Mouse (Mus musculus) lung, adult 10 weeks (tissue): ENCODE data around the gene Pon2. TPM values are rescaled to one million over a fixed set of nuclear protein-coding genes. Genes with fewer than 3 reads are reported as not detected.

Source experiments
- polyA plus RNA-seq: library from polyadenylated mRNA; stranded (reverse); fragments of 350-450 nt; fragmentation: Illumina TruSeq; extraction: RNeasy Lipid Tissue Mini Kit (QIAGEN cat#74804); gene quantifications from one replicate; pipeline ENCODE4 v1.2.3, GENCODE M21; 2014; ENCODE audit warnings: low read depth, low replicate concordance; ENCODE audit not compliant: insufficient read depth

Gene Pon2
- 65.0 TPM for polyA plus RNA-seq

GRCm38 (mm10) chr6:5298092-5298554, at the start of gene Pon2:
Pon2 (minus strand) TSS chr6:5298455.

DNA sequence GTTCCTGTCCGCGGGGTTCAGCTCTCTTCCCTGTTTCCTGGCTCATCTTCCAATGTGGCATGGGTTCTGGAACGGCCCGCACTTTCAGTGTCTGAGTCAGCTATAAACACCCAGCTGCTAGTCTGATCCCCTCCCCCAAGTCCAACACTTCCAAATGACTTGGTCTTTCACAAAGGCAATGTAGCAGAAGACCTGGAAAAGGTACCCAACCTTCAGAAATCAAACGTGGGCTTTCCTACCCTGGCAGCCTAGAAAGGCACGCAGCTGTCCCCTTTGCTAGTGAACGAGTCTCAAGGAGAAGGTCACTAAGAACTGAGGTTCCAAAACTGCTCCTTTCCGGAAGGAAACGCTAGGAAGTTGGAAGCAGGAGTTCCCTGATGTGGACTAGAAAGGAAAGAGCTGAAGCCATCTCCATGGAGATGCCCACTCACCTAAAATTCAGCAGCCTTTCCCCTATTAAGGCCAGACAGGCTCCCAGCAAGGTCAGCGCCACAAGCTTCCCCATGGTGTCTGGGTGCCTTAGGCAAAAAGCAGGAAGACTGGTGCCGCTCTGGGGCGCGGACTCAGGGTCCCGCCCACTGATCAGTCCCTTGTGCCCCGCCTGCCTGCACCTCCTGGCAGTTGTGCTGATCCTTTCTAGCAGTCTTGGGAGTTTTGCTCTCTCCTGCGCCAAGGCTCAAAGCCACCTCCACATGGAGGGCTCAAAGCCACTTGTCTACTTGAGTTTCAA, 42.4 kb downstream of the Pon2 start, which contains the start of gene Pon3:
TSS of gene Pon3 (minus strand) at position 565 of the 730 bp plus-strand sequence.

Other genes with a start within 250 kb of the Pon2 start
- gene Pon1, start 104.5 kb downstream of the Pon2 start, polyA plus RNA-seq = 137 TPM
- gene Pon3, start 42.2 kb downstream of the Pon2 start, polyA plus RNA-seq = 61.4 TPM
- gene Asb4, start 84.9 kb upstream of the Pon2 start, polyA plus RNA-seq = 0.29 TPM
- 13.0 TPM for gene Pdk4, start 197.9 kb upstream of the Pon2 start, polyA plus RNA-seq